In genomic region chr17:45680391-45680980, GRCm38 (mm10) we compare ENCODE assay signal across 8 mouse cellular contexts. TPM values are rescaled to one million over a fixed set of nuclear protein-coding genes. Genes with fewer than 3 reads are reported as not detected.
DNase-seq lines count a peak whose midpoint lies in the region; ATAC-seq and TF ChIP-seq lines count a peak whose summit lies in the region.

No protein-coding gene starts in this region.

- no peak for TF ChIP-seq POLR2A in CH12.LX (IDR thresholded peaks at IDR 0.05; ENCODE audit: low read depth, low read length)

- H3K4me3 ChIP-seq in CH12.LX (replicated peaks in 1 of 3; ENCODE audit: low read depth in 2 of 3, low read length in 2 of 3, poor library complexity in 1 of 3) = no peak overlapping the region
- H3K4me3 ChIP-seq in forebrain, postnatal 0 days (ENCODE audit: low read depth, low read length) = peak overlapping the region; percentile 16; the same call in 1 of the 2 replicates
- H3K4me3 ChIP-seq in hindbrain, embryonic 14.5 days (replicated peaks; ENCODE audit: low read length) = peak overlapping the region; percentile 12; the same call in 1 of the 2 replicates

- dilution Hi-C loops in CH12.LX (cut with MboI; ENCODE audit: extremely low pct_ligation_motif_present, extremely low pct_unique_long_range_greater_than_20kb, low sequenced_read_pairs) = no loop called here

- peaks cover 3% of the 10 kb centered on the region for H3K9me3 ChIP-seq in CH12.LX (replicated peaks; ENCODE audit: low read length)
- H3K9me3 ChIP-seq in forebrain, postnatal 0 days (ENCODE audit: low read length) = no peaks in the 10 kb centered on the region
- H3K9me3 ChIP-seq in hindbrain, embryonic 14.5 days (ENCODE audit: control insufficient read depth, low read length) = no peaks in the 10 kb centered on the region

- TF ChIP-seq CTCF in CH12.LX (conservative IDR thresholded peaks at IDR 0.05 in 1 of 2, IDR thresholded peaks at IDR 0.05 in 1 of 2; ENCODE audit: low read depth in 2 of 2, low read length in 2 of 2) = no peak
- no peak for TF ChIP-seq CTCF in forebrain, postnatal 0 days (IDR thresholded peaks at IDR 0.05; ENCODE audit: low read depth)

- no peak overlapping the region for H3K27ac ChIP-seq in CH12.LX (ENCODE audit: insufficient read depth, low read depth)
- peak overlapping the region; percentile 81 for H3K27ac ChIP-seq in forebrain, postnatal 0 days (ENCODE audit: low read depth, low read length)
- peak overlapping the region; percentile 58; the same call in 1 of the 2 replicates for H3K27ac ChIP-seq in hindbrain, embryonic 14.5 days

- peaks cover 9 to 33% of the 10 kb centered on the region in 2 experiments for H3K4me1 ChIP-seq in CH12.LX (ENCODE audit: control insufficient read depth in 1 of 2, insufficient read depth in 2 of 2)
- H3K4me1 ChIP-seq in forebrain, postnatal 0 days (ENCODE audit: insufficient read depth) = 0 out of 2 replicates have a peak, but pooled peaks cover 9% of the 10 kb centered on the region
- peaks cover 19% of the 10 kb centered on the region for H3K4me1 ChIP-seq in hindbrain, embryonic 14.5 days (replicated peaks; ENCODE audit: control insufficient read depth, insufficient read depth, low read length)

- ATAC-seq in forebrain, postnatal 0 days = peak; percentile 93
- ATAC-seq in hindbrain, embryonic 14.5 days (ENCODE audit: low FRiP score) = peak; percentile 82
- no peak for ATAC-seq in inflammation-experienced regulatory T-cells, adult 6 months

- no peak for TF ChIP-seq RAD21 in CH12.LX (IDR thresholded peaks at IDR 0.05; ENCODE audit: low read depth, low read length)

- H3K27me3 ChIP-seq in CH12.LX (replicated peaks) = no peaks in the 10 kb centered on the region
- H3K27me3 ChIP-seq in forebrain, postnatal 0 days (ENCODE audit: insufficient read depth, low read length) = no peaks in the 10 kb centered on the region
- H3K27me3 ChIP-seq in hindbrain, embryonic 14.5 days (ENCODE audit: control insufficient read depth, insufficient read depth, low read length) = no peaks in the 10 kb centered on the region

- WGBS in forebrain, postnatal 0 days = 47% methylated on average over 8 of the region's 8 CpGs
- 45% methylated on average over 8 of the region's 8 CpGs for WGBS in hindbrain, embryonic 14.5 days

- DNase-seq in CH12.LX (ENCODE audit: extremely low read depth) = no peak
- DNase-seq in cerebellum, adult 11 months = peak; percentile 45
- peak; percentile 83 for DNase-seq in forebrain, postnatal 0 days
- peak; percentile 72 for DNase-seq in hindbrain, embryonic 14.5 days (ENCODE audit: low spot score)
- peak; percentile 63 to 79 for DNase-seq in layer of hippocampus, postnatal 14 days (ENCODE audit: low spot score in 2 of 2)
- peak; percentile 47 for DNase-seq in lung, postnatal 25 days (ENCODE audit: low spot score)
- DNase-seq in right cerebral cortex, postnatal 4 days = peak; percentile 53

- H3K79me2 ChIP-seq in CH12.LX (replicated peaks; ENCODE audit: control insufficient read depth, extremely low read depth, insufficient read depth, poor library complexity, severe bottlenecking) = no peaks in the 10 kb centered on the region

- no peak overlapping the region for H3K9ac ChIP-seq in CH12.LX (ENCODE audit: insufficient read depth, low read depth)
- peak overlapping the region; percentile 49; the same call in 1 of the 2 replicates for H3K9ac ChIP-seq in forebrain, postnatal 0 days
- H3K9ac ChIP-seq in hindbrain, embryonic 14.5 days = peak overlapping the region; percentile 46

- H3K36me3 ChIP-seq in CH12.LX (replicated peaks in 1 of 2; ENCODE audit: control insufficient read depth in 1 of 2, insufficient read depth in 1 of 2, low read length in 1 of 2) = peaks cover 0 to 29% of the 10 kb centered on the region in 2 experiments
- peaks cover 30% of the 10 kb centered on the region for H3K36me3 ChIP-seq in forebrain, postnatal 0 days (ENCODE audit: insufficient read depth)
- peaks cover 34% of the 10 kb centered on the region for H3K36me3 ChIP-seq in hindbrain, embryonic 14.5 days (replicated peaks; ENCODE audit: control insufficient read depth, insufficient read depth)

- TF ChIP-seq EP300 in CH12.LX (IDR thresholded peaks at IDR 0.05; ENCODE audit: low read length) = no peak

- in situ Hi-C loops in CH12.LX (cut with MboI; ENCODE audit: low pct_ligation_motif_present, low pct_unique_long_range_greater_than_20kb, low sequenced_read_pairs) = no loop called here

- no peak overlapping the region for H3K4me2 ChIP-seq in CH12.LX (ENCODE audit: insufficient read depth, low read depth, poor library complexity, severe bottlenecking)
- H3K4me2 ChIP-seq in forebrain, postnatal 0 days (ENCODE audit: low read depth) = peak overlapping the region; percentile 42
- H3K4me2 ChIP-seq in hindbrain, embryonic 14.5 days (replicated peaks) = peak overlapping the region; percentile 43

TF ChIP-seq in CH12.LX, 34 proteins besides CTCF, POLR2A, EP300 and RAD21:
- TF ChIP-seq USF1 (IDR thresholded peaks at IDR 0.05; ENCODE audit: low read depth, low read length) (no peak), HCFC1 (IDR thresholded peaks at IDR 0.05; ENCODE audit: low read depth, low read length) (peak; percentile 76), MAZ (IDR thresholded peaks at IDR 0.05; ENCODE audit: low read depth, low read length) (no peak), JUN (IDR thresholded peaks at IDR 0.05; ENCODE audit: insufficient read depth, low read depth, low read length) (no peak), MAX (IDR thresholded peaks at IDR 0.05; ENCODE audit: low read length) (no peak), SMC3 (IDR thresholded peaks at IDR 0.05; ENCODE audit: low read depth, low read length) (no peak)

RNA-seq across cellular contexts. Expression of gene Mrpl14, which starts 5.6 kb away (rescaled TPM):
- total RNA-seq in CH12.LX (2012; rRNA removed) (33.4 and 46.1 TPM in 2 replicates), CH12.LX (2014; rRNA removed) (48.5 and 56.9 TPM in 2 replicates)
- polyA plus RNA-seq in CH12.LX (2012; ENCODE audit: insufficient read length, low read depth) = 62.5 and 67.7 TPM in 2 replicates
- 25.3 and 40.2 TPM in 2 replicates for total RNA-seq in forebrain, postnatal 0 days (2014; rRNA removed)
- 98.6 and 120 TPM in 2 replicates for polyA plus RNA-seq in forebrain, postnatal 0 days (2015; fragmentation: Nextera tagmentation; extraction: Ambion mirVana)
- polyA plus RNA-seq in hindbrain, embryonic 14.5 days (2014; fragmentation: Nextera tagmentation; extraction: Ambion mirVana) = 116 and 132 TPM in 2 replicates
- total RNA-seq in layer of hippocampus, postnatal 14 days (2021) = 10 to 100 TPM; 36.4 to 43.5 TPM
- 10 to 100 TPM; 74.5 to 88.1 (median 87.7) TPM for polyA plus RNA-seq in inflammation-experienced regulatory T-cells, adult 6 months (2017; shearing (Covaris generic))

RNA-seq across cellular contexts. Expression of gene Tmem63b, which starts 6.2 kb away (rescaled TPM):
- total RNA-seq in CH12.LX (2012; rRNA removed) (4.5 and 6.3 TPM in 2 replicates), CH12.LX (2014; rRNA removed) (2.8 and 3.5 TPM in 2 replicates)
- polyA plus RNA-seq in CH12.LX (2012; ENCODE audit: insufficient read length, low read depth) = 9.2 and 10.3 TPM in 2 replicates
- 198 and 228 TPM in 2 replicates for total RNA-seq in forebrain, postnatal 0 days (2014; rRNA removed)
- polyA plus RNA-seq in forebrain, postnatal 0 days (2015; fragmentation: Nextera tagmentation; extraction: Ambion mirVana) = 109 and 131 TPM in 2 replicates
- polyA plus RNA-seq in hindbrain, embryonic 14.5 days (2014; fragmentation: Nextera tagmentation; extraction: Ambion mirVana) = 114 and 116 TPM in 2 replicates
- total RNA-seq in layer of hippocampus, postnatal 14 days (2021) = 100 to 1,000 TPM; 219 to 224 TPM
- 1 to 10 TPM; 2.0 to 2.7 (median 2.4) TPM for polyA plus RNA-seq in inflammation-experienced regulatory T-cells, adult 6 months (2017; shearing (Covaris generic))

RNA-seq across cellular contexts. Expression of gene Capn11, which starts 21.4 kb away (rescaled TPM):
- total RNA-seq in CH12.LX (2012; rRNA removed) = not detected in 2 replicates
- not detected in 2 replicates for total RNA-seq in CH12.LX (2014; rRNA removed)
- polyA plus RNA-seq in CH12.LX (2012; ENCODE audit: insufficient read length, low read depth) = 0.09 and 0.10 TPM in 2 replicates
- 0.85 and 1.3 TPM in 2 replicates for total RNA-seq in forebrain, postnatal 0 days (2014; rRNA removed)
- polyA plus RNA-seq in forebrain, postnatal 0 days (2015; fragmentation: Nextera tagmentation; extraction: Ambion mirVana) = 0.06 and 1.5 TPM in 2 replicates
- 2.3 TPM in 1 of 2 replicates, not detected in the other for polyA plus RNA-seq in hindbrain, embryonic 14.5 days (2014; fragmentation: Nextera tagmentation; extraction: Ambion mirVana)
- under 1 TPM; 0.14 to 0.25 TPM for total RNA-seq in layer of hippocampus, postnatal 14 days (2021)
- polyA plus RNA-seq in inflammation-experienced regulatory T-cells, adult 6 months (2017; shearing (Covaris generic)) = not detected

RNA-seq across cellular contexts. Expression of gene 1600014C23Rik, which starts 53.2 kb away (rescaled TPM):
- total RNA-seq in CH12.LX (2012; rRNA removed) (0.38 TPM in 1 of 2 replicates, not detected in the other), CH12.LX (2014; rRNA removed) (not detected in 2 replicates)
- not detected in 2 replicates for polyA plus RNA-seq in CH12.LX (2012; ENCODE audit: insufficient read length, low read depth)
- not detected in 2 replicates for total RNA-seq in forebrain, postnatal 0 days (2014; rRNA removed)
- polyA plus RNA-seq in forebrain, postnatal 0 days (2015; fragmentation: Nextera tagmentation; extraction: Ambion mirVana) = not detected in 2 replicates
- not detected in 2 replicates for polyA plus RNA-seq in hindbrain, embryonic 14.5 days (2014; fragmentation: Nextera tagmentation; extraction: Ambion mirVana)
- not detected for total RNA-seq in layer of hippocampus, postnatal 14 days (2021)
- not detected for polyA plus RNA-seq in inflammation-experienced regulatory T-cells, adult 6 months (2017; shearing (Covaris generic))

Comparison
In these comparisons a context has a peak if more than half of its experiments do, and no peak if none do; other contexts are left out.
1. H3K4me3 ChIP-seq: peak in forebrain, postnatal 0 days (single experiment) and hindbrain, embryonic 14.5 days (single experiment); none in CH12.LX (0 of 3).